Mouse (Mus musculus): ENCODE measurements around the gene Limk2.

Gene Limk2

GRCm38 (mm10) chr11:3412111-3412510, 3.1 kb upstream of the Limk2 start:
- in situ Hi-C loops (cut with MseI, MboI): no loop called here

GRCm38 (mm10) chr11:3408131-3408996, 625 bp downstream of the Limk2 start:
- in situ Hi-C loops (cut with MseI, MboI): no loop called here

- in situ Hi-C loops (cut with MseI, MboI): no loop called here
These were observed 4.5 kb downstream of the Limk2 start for GRCm38 (mm10) chr11:3404287-3405047.

- in situ Hi-C loops (cut with MseI, MboI): no loop called here
These were observed 6.0 kb downstream of the Limk2 start for GRCm38 (mm10) chr11:3403024-3403423.

GRCm38 (mm10) chr11:3398318-3398717, 10.7 kb downstream of the Limk2 start:
- in situ Hi-C loops (cut with MseI, MboI): no loop called here

- in situ Hi-C loops (cut with MseI, MboI): no loop called here
These were observed 12.4 kb downstream of the Limk2 start for GRCm38 (mm10) chr11:3396562-3396961.

GRCm38 (mm10) chr11:3396091-3396490, 12.9 kb downstream of the Limk2 start:
- in situ Hi-C loops (cut with MseI, MboI): no loop called here

GRCm38 (mm10) chr11:3394520-3394919, 14.5 kb downstream of the Limk2 start:
- in situ Hi-C loops (cut with MseI, MboI): no loop called here

GRCm38 (mm10) chr11:3392526-3392925, 16.5 kb downstream of the Limk2 start:
- in situ Hi-C loops (cut with MseI, MboI): no loop called here

- in situ Hi-C loops (cut with MseI, MboI): no loop called here
These were observed 18.2 kb downstream of the Limk2 start for GRCm38 (mm10) chr11:3390789-3391188.

GRCm38 (mm10) chr11:3389996-3390395, 19.0 kb downstream of the Limk2 start:
- in situ Hi-C loops (cut with MseI, MboI): no loop called here

- in situ Hi-C loops (cut with MseI, MboI): no loop called here
These were observed 21.4 kb downstream of the Limk2 start for GRCm38 (mm10) chr11:3387482-3388196.

GRCm38 (mm10) chr11:3386941-3387368, 22.0 kb downstream of the Limk2 start:
- in situ Hi-C loops (cut with MseI, MboI): no loop called here

- in situ Hi-C loops (cut with MseI, MboI): no loop called here
These were observed 26.1 kb downstream of the Limk2 start for GRCm38 (mm10) chr11:3382602-3383594.

GRCm38 (mm10) chr11:3381148-3381814, 27.7 kb downstream of the Limk2 start:
- in situ Hi-C loops (cut with MseI, MboI): no loop called here

GRCm38 (mm10) chr11:3379427-3379826, 29.6 kb downstream of the Limk2 start:
- in situ Hi-C loops (cut with MseI, MboI): no loop called here

- in situ Hi-C loops (cut with MseI, MboI): no loop called here
These were observed 34.2 kb downstream of the Limk2 start for GRCm38 (mm10) chr11:3374741-3375140.

GRCm38 (mm10) chr11:3374293-3374645, 34.7 kb downstream of the Limk2 start:
- in situ Hi-C loops (cut with MseI, MboI): no loop called here

GRCm38 (mm10) chr11:3373591-3374292, 35.2 kb downstream of the Limk2 start:
- in situ Hi-C loops (cut with MseI, MboI): no loop called here

Data from mouse trophoblast stem cell (cell line).